Mouse (Mus musculus) adrenal gland (tissue): ENCODE measurements around the gene D930020B18Rik.

Experiments used
- intact Hi-C: fragments of 180-260 bp; cut with DNase I; formaldehyde crosslinking; loops from one replicate; pipeline ENCODE4 v1.15.1; 2025

The D930020B18Rik gene

GRCm38 (mm10) chr10:121636276-121636675 is 5.1 kb upstream of the D930020B18Rik start:
- intact Hi-C loops, result no loop called here

- intact Hi-C loops, result no loop called here
These were observed 1.8 kb upstream of the D930020B18Rik start for GRCm38 (mm10) chr10:121639573-121639972.

- intact Hi-C loops, result no loop called here
These were observed 1.0 kb upstream of the D930020B18Rik start for GRCm38 (mm10) chr10:121640150-121640930.

- intact Hi-C loops, result no loop called here
These were observed 480 bp upstream of the D930020B18Rik start for GRCm38 (mm10) chr10:121640944-121641271.

GRCm38 (mm10) chr10:121642054-121642947 is 913 bp downstream of the D930020B18Rik start:
- intact Hi-C loops, result no loop called here

- intact Hi-C loops, result no loop called here
These were observed 4.9 kb downstream of the D930020B18Rik start for GRCm38 (mm10) chr10:121646294-121646693.

GRCm38 (mm10) chr10:121653079-121653478 is 11.7 kb downstream of the D930020B18Rik start:
- intact Hi-C loops, result no loop called here

- intact Hi-C loops, result no loop called here
These were observed 14.5 kb downstream of the D930020B18Rik start for GRCm38 (mm10) chr10:121655907-121656306.

GRCm38 (mm10) chr10:121662711-121663110 is 21.3 kb downstream of the D930020B18Rik start:
- intact Hi-C loops, result no loop called here

GRCm38 (mm10) chr10:121663599-121663998 is 22.2 kb downstream of the D930020B18Rik start:
- intact Hi-C loops, result no loop called here

GRCm38 (mm10) chr10:121665631-121666145 is 24.3 kb downstream of the D930020B18Rik start:
- intact Hi-C loops, result no loop called here

GRCm38 (mm10) chr10:121669103-121669502 is 27.7 kb downstream of the D930020B18Rik start:
- intact Hi-C loops, result no loop called here

GRCm38 (mm10) chr10:121677019-121677418 is 35.6 kb downstream of the D930020B18Rik start:
- intact Hi-C loops, result no loop called here

GRCm38 (mm10) chr10:121680902-121681301 is 39.5 kb downstream of the D930020B18Rik start:
- intact Hi-C loops, result no loop called here

GRCm38 (mm10) chr10:121682539-121682938 is 41.2 kb downstream of the D930020B18Rik start:
- intact Hi-C loops, result no loop called here

- intact Hi-C loops, result loop anchor here (5.0 kb wide), 1 partner anchor 366 kb away; no protein-coding TSS in a partner anchor
These were observed 44.8 kb downstream of the D930020B18Rik start for GRCm38 (mm10) chr10:121686153-121686660.

GRCm38 (mm10) chr10:121687511-121687910 is 46.1 kb downstream of the D930020B18Rik start:
- intact Hi-C loops, result loop anchor here (5.0 kb wide), 1 partner anchor 365 kb away; no protein-coding TSS in a partner anchor

GRCm38 (mm10) chr10:121689591-121690314 is 48.4 kb downstream of the D930020B18Rik start:
- intact Hi-C loops, result loop anchor here (5.0 kb wide), 1 partner anchor 363 kb away; no protein-coding TSS in a partner anchor

- intact Hi-C loops, result no loop called here
These were observed 51.7 kb downstream of the D930020B18Rik start for GRCm38 (mm10) chr10:121692944-121693579.

GRCm38 (mm10) chr10:121694567-121694966 is 53.2 kb downstream of the D930020B18Rik start:
- intact Hi-C loops, result no loop called here
